Mouse (Mus musculus): ENCODE data around the gene St3gal4.
"Not testable (repeated sequence)": the region's sequence is repeated elsewhere in the genome, so short reads cannot be mapped to it uniquely, and the experiment has no call there.

St3gal4 gene

GRCm38 (mm10) chr9:35119168-35119567 lies at the start of gene St3gal4:
Gene St3gal4, minus strand, starts transcription at chr9:35119268.
- no peak for DNase-seq (ENCODE audit: low spot score in 2 of 2)

DNA sequence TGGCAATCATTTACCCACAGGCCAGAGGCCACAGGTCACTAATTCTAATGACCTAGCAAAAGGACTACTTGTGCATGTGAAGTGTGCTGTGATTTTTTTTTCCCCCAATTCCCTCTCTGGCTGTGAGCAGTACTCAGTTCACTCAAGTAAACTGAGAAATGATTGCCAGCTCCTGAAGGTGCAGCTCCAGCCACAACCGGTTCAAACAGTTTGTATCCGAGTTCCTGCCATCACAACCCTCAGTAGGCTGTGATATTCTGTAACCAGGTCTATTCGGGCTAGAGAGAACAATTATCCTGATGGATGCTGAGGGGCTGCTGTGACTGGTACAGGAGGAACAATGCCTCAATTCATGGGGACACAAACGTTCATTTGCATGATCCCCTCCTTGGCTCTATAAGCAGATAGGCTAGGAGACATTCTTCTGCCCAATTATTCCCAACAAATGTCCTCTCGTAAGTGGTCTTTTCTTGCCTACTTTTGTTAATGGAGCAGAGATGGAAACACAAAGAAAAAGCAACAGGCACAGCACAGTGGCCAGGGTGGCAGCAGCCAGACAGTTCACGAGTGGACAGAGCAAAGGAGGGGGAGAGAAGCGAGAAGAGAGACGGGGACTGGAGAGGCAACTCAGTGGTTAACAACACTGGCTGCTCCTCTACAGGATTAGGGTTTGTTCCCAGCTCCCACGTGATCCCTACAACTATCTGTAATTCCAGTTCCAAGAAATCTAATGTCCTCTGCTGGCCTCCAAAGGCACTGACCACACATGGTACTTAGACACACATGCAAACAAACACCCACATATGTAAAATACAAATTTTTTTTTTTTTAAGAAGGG lies 47.9 kb upstream of the St3gal4 start:
- DNase-seq (ENCODE audit: low spot score in 2 of 2), result no peak

- no peak for DNase-seq (ENCODE audit: low spot score in 2 of 2)
These were observed 47.2 kb upstream of the St3gal4 start for GRCm38 (mm10) chr9:35166144-35166797.

- DNase-seq (ENCODE audit: low spot score in 2 of 2), result no peak
These were observed 45.2 kb upstream of the St3gal4 start for GRCm38 (mm10) chr9:35164142-35164874.

DNA sequence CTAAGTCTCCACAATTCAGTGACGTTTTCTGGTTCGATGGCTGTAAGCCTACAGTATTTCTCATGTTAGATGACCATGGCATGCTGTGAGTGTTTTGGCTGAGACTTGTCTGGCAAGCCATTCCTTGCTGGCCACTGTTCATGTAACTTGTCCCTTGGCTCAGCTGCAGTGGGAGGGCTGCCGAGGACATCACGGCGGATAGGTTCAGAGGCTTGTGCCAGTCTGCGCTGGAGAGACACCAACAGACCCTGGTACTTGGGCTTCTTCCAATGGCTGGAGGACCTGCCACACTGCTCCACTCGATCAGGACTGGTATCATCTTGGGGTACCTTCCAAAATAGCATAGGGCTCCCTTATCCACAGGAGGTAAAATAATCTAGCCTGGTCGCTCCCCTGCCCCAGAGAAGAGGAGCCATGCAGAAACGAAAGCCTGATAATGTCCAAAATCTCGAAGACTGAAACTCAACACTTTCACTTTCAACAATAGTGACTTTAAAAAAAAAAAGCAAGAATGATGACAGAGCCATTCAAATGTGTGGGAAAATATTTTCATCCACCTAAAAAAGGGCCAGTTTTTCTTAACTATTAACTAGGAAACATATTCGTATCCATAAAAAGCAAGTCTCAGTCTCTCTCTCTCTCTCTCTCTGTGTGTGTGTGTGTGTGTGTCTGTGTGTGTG lies 44.1 kb upstream of the St3gal4 start:
- DNase-seq (ENCODE audit: low spot score in 2 of 2), result no peak

DNA sequence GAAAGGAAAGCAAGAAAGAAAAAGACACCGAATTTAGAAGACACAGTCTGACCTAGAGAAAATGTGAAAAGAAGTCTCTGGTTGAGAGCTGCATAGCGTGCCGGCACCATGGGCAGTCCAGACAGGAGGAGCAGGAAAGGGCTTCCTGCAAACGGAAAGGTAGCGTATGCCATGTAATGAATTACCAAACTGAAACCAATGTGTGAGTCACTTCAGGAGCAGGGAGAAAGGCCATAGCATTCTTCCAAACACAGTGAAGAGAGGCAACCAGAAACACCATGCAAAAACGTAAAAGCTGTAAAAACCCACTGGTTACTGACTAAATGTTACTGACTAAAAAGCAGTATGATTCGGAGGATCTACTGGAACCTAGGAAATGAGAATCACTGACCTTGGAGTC lies 42.7 kb upstream of the St3gal4 start:
- no peak for DNase-seq (ENCODE audit: low spot score in 2 of 2)

- no peak for DNase-seq (ENCODE audit: low spot score in 2 of 2)
These were observed 41.6 kb upstream of the St3gal4 start for GRCm38 (mm10) chr9:35160662-35161061.

DNA sequence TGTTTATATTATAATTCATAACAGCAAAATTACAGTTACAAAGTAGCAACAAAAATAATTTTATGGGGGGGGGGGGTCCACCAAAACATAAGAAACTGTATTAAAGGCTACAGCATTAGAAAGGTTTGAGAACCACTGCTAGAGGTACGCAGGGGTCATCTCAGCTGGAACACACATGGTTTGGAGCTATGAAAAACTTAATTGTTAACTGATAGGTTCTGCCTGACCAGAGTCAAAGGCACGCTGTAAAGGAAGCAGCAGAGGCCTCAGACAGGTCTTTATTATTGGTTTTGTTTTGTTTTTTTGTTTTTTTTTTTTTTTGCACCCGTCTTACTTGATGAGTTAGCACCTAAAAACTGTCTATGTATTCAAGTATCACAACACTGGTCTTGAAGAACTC lies 39.4 kb upstream of the St3gal4 start:
- no peak for DNase-seq (ENCODE audit: low spot score in 2 of 2)

GRCm38 (mm10) chr9:35156862-35157261 lies 37.8 kb upstream of the St3gal4 start:
- no peak for DNase-seq (ENCODE audit: low spot score in 2 of 2)

- DNase-seq (ENCODE audit: low spot score in 2 of 2), result no peak
These were observed 37.1 kb upstream of the St3gal4 start for GRCm38 (mm10) chr9:35156002-35156710.

DNA sequence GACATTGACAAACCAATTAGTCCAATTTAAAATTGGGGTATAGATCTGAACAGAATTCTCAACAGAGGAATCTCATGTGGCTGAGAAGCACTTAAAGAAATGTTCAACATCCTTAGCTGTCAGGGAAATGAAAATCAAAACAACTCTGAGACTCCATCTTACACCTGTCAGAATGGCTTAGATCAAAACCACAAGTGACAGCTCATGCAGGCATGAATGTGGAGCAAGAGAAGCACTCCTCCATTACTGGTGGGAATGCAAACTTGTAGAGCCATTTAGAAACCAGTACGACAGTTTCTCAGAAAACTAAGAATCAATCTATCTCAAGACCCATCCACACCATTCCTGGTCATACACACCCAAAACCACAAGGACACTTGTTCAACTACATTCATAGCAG lies 33.9 kb upstream of the St3gal4 start:
- DNase-seq (ENCODE audit: low spot score in 2 of 2), result no peak

DNA sequence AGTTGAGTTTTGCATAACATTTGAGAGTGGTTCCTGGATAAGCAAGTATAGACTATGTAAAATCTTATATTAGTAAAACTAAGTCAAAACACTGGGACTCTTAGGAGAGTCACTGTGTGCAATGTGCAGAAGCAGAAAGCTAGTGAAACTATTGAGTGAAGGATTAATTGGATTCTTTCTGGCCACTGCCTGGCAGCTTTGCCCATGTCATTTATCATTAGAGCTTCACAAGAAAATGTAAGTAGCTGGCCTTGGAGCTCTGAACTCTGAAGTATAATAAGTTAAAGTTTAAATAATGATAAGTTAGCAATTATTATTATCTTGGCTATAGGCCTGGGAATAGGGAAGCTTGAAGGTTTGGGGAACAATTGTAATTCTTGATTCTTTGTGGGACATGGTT lies 29.8 kb upstream of the St3gal4 start:
- not testable (repeated sequence) for DNase-seq (ENCODE audit: low spot score in 2 of 2)

- not testable (repeated sequence) for DNase-seq (ENCODE audit: low spot score in 2 of 2)
These were observed 28.2 kb upstream of the St3gal4 start for GRCm38 (mm10) chr9:35147261-35147660.

DNA sequence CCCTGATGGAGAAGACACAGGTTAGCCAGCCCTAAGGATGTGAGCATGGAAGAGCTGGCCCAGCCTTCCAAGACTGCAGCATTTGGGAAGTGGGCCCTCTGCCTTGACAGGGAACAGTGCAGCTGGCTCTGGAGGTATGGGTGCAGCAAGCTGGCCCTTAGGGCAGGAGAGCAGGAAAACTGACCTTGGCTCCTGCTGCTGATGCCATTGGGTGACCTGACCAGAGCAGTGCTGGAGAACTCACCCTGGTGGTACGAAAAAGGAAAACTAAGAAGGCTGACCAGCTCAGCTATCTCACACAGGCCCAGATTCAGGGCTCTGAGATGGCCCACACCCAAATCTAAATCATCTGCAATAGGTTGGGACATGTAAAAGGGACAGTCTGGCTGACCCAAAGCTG lies 26.8 kb upstream of the St3gal4 start:
- no peak for DNase-seq (ENCODE audit: low spot score in 2 of 2)

GRCm38 (mm10) chr9:35145118-35145517 lies 26.1 kb upstream of the St3gal4 start:
- DNase-seq (ENCODE audit: low spot score in 2 of 2), result no peak

DNA sequence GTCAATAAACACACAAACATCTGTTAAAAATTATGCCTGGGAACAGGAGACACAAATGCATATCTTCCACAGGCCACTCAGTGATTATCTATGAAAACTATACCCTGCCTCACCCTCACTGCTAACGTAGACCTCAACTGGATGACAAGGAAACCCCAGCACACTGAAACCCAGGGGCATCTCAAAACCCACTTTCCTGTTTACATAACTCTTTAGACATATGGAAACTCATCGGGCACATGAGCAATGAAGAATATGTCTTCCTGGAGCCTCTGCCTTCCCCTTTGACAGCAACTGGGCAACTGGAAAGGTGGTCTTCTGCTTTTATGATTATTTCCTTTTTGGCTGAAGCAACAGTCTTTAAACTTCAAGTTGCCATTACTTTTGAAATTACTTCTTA lies 23.2 kb upstream of the St3gal4 start:
- no peak for DNase-seq (ENCODE audit: low spot score in 2 of 2)

DNA sequence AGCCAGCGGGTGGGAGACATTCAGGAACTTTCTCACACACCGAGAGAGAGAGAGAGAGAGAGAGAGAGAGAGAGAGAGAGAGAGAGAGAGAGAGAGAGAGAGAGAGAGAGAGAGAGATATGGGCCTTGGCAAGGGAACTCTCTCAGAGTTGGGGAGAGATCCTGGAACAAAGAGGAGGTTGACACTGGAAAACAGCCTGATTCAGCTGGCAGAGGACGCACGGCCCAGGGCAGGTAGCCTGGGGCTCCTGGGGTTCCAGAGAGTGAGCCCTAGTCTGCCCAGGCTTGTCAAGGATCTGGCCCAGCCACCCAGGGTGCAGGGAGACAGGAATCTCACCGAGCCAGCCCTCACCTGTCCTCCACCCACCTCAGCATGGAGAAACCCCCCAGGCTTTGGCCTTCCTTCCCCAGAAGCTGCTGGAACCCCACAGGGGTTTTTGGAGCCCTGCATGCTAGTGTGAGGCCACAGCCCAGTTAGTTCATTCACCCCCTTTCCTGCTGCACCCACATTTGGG lies 20.2 kb upstream of the St3gal4 start:
- DNase-seq (ENCODE audit: low spot score in 2 of 2), result no peak

- DNase-seq (ENCODE audit: low spot score in 2 of 2), result no peak
These were observed 19.0 kb upstream of the St3gal4 start for GRCm38 (mm10) chr9:35138029-35138428.

- no peak for DNase-seq (ENCODE audit: low spot score in 2 of 2)
These were observed 16.5 kb upstream of the St3gal4 start for GRCm38 (mm10) chr9:35135575-35135974.

DNA sequence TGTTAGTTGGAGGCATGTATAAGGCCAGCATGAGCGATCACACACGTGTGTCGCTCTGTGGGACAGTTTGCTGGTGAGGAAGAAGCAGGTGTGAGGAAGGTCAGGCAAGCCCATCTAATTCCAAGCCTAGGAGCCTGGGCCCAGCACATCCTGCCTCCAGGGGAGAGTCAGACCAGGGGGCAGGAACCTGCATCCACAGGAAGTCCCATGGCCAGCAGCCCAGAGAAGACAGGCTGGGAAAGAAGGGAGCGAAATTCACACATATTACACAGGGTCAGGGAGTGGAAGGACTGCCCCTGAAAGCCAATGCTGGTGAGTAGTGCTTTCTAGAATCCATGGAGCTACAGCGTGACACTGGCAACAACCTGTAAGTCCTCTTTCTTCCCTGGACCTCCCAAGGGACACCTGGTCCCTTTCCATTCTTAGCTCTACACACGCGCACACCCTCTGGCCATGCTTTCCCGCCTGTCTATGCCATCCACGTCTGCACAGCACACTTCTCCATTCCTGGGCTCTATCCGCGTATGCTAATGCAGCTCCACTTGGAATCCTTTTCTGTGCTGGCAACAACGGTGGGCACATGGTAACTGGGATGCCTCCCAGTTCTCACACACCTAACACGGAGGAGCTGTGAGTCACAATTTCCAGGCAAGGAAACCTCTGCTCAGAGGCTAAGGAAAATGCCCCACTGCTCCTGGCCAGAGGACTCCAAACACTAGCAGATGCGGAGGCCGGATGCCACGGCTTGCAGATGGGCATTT lies 12.7 kb upstream of the St3gal4 start:
- no peak for DNase-seq (ENCODE audit: low spot score in 2 of 2)

Data from urinary bladder, adult 18-20 months (tissue).